Mouse (Mus musculus) cortical plate, adult 2 months (tissue): ENCODE results near the gene Etfa.

ENCODE experiments used
- CTCF ChIP-seq: fragments of 200-500 bp; IDR thresholded peaks from 2 replicates; pipeline ENCODE4 v1.5.1; 2011; ENCODE audit warnings: mild to moderate bottlenecking, control low read depth, low read length; ENCODE audit not compliant: insufficient read depth; ENCODE audit errors: extremely low read depth
- POLR2A ChIP-seq: fragments of 200-500 bp; IDR thresholded peaks from 2 replicates; pipeline ENCODE4 v1.6.1; 2011; ENCODE audit warnings: mild to moderate bottlenecking, low read length, control low read depth; ENCODE audit not compliant: insufficient read depth; ENCODE audit errors: extremely low read depth

- TF ChIP-seq POLR2A (no peak), CTCF (no peak)
Observed at GRCm38 (mm10) chr9:55508701-55509100, 3.3 kb downstream of the Etfa start.
